Mouse (Mus musculus): Measurements from ENCODE around the gene Olfr213. TPM values are rescaled to one million over a fixed set of nuclear protein-coding genes. Genes with fewer than 3 reads are reported as not detected.
"Not testable (repeated sequence)": the region's sequence is repeated elsewhere in the genome, so short reads cannot be mapped to it uniquely, and the experiment has no call there.

The Olfr213 gene
- polyA plus RNA-seq (2017; shearing (Covaris generic)), result not detected

DNA sequence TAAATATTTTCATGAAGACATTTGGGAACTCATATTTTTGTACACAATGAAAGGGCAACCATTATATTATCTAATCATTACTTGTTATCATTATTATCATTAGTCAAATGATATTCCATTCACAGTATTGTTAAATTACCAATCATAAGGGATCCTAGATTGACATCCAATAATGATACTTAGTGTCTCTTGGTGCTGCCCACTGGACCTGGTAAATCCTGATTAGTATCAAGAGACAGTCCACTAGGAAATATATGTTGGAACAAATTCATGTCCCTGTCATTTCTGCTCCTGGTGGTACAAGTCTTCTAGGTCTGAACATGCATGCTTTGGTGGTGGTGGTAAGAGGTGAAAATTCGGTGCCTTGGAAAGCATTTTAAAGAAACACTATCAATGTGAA lies at the start of gene Olfr213:
Gene Olfr213 (plus strand): TSS at position 301 of the 400 bp plus-strand sequence.
- no peak for ATAC-seq

- no peak for ATAC-seq
These were observed 49.5 kb upstream of the Olfr213 start, which contains the start of gene Olfr211 for GRCm38 (mm10) chr6:116488791-116489190. Gene Olfr211, plus strand, starts transcription at chr6:116489091.

DNA sequence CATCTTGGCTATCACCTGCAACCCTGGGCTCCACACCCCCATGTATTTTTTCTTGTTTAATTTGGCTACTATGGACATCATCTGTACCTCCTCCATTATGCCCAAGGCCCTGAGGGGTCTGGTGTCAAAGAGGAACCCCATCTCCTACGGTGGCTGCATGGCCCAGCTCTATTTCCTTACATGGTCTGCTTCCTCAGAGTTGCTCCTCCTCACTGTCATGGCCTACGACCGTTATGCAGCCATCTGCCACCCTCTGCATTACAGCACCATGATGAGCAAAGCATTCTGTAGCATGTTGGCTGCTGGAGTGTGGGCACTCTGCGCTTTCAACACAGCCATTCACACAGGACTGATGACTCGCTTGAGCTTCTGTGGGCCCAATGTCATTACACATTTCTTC lies 44.5 kb upstream of the Olfr213 start:
- ATAC-seq, result no peak

- no peak for ATAC-seq
These were observed 42.3 kb upstream of the Olfr213 start for GRCm38 (mm10) chr6:116495960-116496359.

DNA sequence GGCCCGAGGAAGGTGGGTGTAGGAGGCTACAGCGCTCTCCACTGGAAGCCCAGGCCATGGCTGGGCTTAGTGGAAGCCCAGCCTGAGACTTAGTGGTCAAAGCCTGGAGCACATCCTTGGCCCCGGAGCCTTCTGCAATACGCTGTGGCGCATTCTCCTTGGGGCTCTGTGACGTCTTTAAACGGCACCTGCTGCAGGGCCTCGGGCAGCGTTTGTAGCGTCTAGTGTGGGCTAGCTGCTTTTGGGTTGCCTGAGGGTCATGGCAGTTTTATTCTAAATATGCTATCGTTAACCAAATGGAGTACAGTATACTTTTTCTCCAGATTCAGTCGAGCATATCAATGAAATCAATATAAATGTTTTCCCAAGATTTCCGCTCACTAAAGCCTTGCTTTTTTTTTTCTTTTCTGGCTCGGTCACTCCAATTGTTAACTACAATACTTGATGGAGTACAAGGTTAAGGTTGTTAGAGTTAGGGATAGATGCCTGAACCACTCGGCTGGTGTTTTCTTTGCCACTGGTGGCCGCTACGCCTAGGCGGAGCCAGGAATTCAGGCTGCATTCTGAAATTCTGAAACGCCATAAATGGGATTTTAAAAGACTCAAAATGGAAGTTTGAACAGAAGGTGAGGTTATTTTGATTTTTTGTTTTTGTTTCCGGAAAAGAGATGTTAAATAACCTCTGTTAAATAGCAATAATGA lies 31.8 kb upstream of the Olfr213 start, which contains the start of gene Olfr212:
Gene Olfr212 (plus strand): TSS at position 215 of the 702 bp plus-strand sequence.
- not testable (repeated sequence) for ATAC-seq

DNA sequence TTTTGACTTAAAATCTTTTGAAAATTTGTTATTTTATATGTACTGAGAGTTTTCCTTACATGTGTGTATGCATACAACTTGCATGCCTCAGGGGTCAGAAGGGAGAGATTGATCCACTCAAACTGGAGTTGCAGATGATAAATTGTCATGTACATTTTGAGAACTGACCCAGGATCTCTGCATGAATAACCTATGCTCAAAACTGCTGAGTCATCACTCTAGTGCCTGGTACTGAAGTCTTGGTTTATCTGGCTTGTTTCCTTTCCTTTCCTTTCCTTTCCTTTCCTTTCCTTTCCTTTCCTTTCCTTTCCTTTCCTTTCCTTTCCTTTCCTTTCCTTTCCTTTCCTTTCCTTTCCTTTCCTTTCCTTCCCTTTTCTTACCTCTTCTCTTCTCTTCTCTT lies 23.4 kb upstream of the Olfr213 start:
- ATAC-seq, result no peak

DNA sequence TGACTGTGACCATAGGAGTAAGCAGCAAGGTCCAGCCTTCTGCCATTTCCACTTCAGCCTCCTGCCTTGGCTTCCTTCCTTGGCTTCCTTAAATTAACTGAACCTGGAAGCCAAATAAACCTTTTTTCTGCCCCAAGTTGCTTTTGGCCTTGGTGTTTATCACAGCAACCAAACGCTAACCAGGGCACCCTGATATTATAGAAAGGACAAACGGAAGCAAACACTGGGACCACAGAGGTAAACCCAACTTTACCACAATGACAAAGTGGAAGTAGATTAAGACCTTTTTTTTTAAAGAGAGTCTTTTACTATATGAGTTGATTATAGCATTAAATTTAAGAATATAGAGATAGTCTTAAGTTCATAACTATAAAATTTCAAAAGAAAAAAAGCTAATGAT lies 4.2 kb downstream of the Olfr213 start:
- ATAC-seq, result no peak

DNA sequence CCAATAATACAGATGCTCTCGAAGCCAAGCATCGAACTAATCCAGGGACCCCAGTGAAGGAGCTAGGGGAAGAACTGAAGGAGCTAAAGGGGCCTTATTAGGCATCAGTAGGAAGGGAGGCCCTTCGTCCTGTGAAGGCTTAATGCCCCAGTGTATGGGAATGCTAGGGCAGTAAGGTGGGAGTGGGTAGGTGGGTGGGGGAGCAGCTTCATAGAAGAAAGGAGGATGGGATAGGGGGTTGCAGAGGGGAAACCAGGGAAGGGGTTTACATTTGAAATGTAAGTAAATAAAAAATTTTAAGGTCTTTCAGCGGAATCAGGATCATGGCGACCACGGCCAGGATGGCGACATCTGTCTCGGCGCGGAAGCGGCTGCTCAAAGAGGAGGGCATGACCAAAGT lies 12.6 kb downstream of the Olfr213 start, which contains the start of gene Gm5580:
Gene Gm5580 (plus strand): TSS at position 301 of the 400 bp plus-strand sequence.
- not testable (repeated sequence) for ATAC-seq

- ATAC-seq, result no peak
These were observed 15.7 kb downstream of the Olfr213 start, which contains the start of gene Olfr214 for GRCm38 (mm10) chr6:116553935-116554334. Gene Olfr214, plus strand, starts transcription at chr6:116554235.

- ATAC-seq, result no peak
These were observed 16.7 kb downstream of the Olfr213 start for GRCm38 (mm10) chr6:116554952-116555351.

DNA sequence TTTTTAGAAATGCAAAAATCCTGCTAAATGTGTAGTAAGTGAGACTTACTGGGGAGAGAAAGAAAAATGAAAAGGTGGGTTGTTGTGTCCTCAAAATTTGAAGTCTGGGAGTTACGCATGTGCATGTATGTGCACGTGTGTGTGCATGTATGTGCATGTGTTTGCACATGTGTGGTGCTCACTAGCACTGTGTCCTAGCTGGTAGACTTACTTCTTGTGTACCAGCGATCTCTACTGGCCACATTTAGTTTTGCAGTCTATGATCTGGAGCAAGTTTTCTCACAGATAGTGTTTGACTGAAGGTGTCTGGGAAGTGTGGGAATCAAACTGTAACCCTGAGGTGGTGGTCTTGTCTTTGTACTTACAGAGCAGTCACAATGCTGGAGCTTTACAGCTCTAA lies 31.6 kb downstream of the Olfr213 start:
- ATAC-seq, result no peak

- ATAC-seq, result no peak
These were observed 45.8 kb downstream of the Olfr213 start, which contains the start of gene Olfr215 for GRCm38 (mm10) chr6:116584095-116584494. Gene Olfr215, minus strand, starts transcription at chr6:116584195.

Other genes with a start within 250 kb of the Olfr213 start
- under 1 TPM; 0.13 to 0.40 TPM for gene March8, start 200.4 kb upstream of the Olfr213 start, polyA plus RNA-seq (2017; shearing (Covaris generic))
- gene Alox5, start 77.3 kb upstream of the Olfr213 start, polyA plus RNA-seq (2017; shearing (Covaris generic)), result not detected
- gene Olfr211, start 49.4 kb upstream of the Olfr213 start, polyA plus RNA-seq (2017; shearing (Covaris generic)), result not detected
- gene Olfr212, start 31.9 kb upstream of the Olfr213 start, polyA plus RNA-seq (2017; shearing (Covaris generic)), result not detected
- not detected for gene Gm5580, start 12.7 kb downstream of the Olfr213 start, polyA plus RNA-seq (2017; shearing (Covaris generic))
- gene Olfr214, start 15.8 kb downstream of the Olfr213 start, polyA plus RNA-seq (2017; shearing (Covaris generic)), result not detected
- gene Olfr215, start 45.7 kb downstream of the Olfr213 start, polyA plus RNA-seq (2017; shearing (Covaris generic)), result not detected
- gene Zfp422, start 90.5 kb downstream of the Olfr213 start, polyA plus RNA-seq (2017; shearing (Covaris generic)), result 10 to 100 TPM; 32.3 to 36.6 TPM
- under 1 TPM; 0.36 to 0.37 TPM for gene Depp1, start 112.2 kb downstream of the Olfr213 start, polyA plus RNA-seq (2017; shearing (Covaris generic))
- gene Rassf4, start 135.5 kb downstream of the Olfr213 start, polyA plus RNA-seq (2017; shearing (Covaris generic)), result 1 to 10 TPM; 2.5 to 3.8 TPM
- under 1 TPM; 0.03 to 0.04 TPM for gene Tmem72, start 178.5 kb downstream of the Olfr213 start, polyA plus RNA-seq (2017; shearing (Covaris generic))

Measured in activated CD4-positive, CD25-positive, alpha-beta regulatory T cell, adult 4 months (primary cell).